Mouse (Mus musculus) heart, embryonic 16.5 days (tissue): ENCODE results near the gene Zfp46. TPM values are rescaled to one million over a fixed set of nuclear protein-coding genes. Genes with fewer than 3 reads are reported as not detected.

Experiments
- ATAC-seq: fragments of 200-750 bp; cut with Nextera tagmentation; replicated peaks from 2 replicates; pipeline ENCODE4 v1.8.0; 2017; ENCODE audit warnings: moderate number of reproducible peaks; ENCODE audit not compliant: insufficient read depth, low FRiP score; ENCODE audit errors: extremely low read depth
- H3K27ac ChIP-seq: fragments of 300-500 bp; sonication (generic); 2 replicates; pipeline ENCODE4 v1.5.1; 2014; ENCODE audit warnings: mild to moderate bottlenecking, low read length, control low read depth, moderate library complexity
- H3K27me3 ChIP-seq: fragments of 300-500 bp; sonication (generic); 2 replicates; pipeline ENCODE4 v1.6.1; 2014; ENCODE audit warnings: low read length, mixed read lengths; ENCODE audit not compliant: control insufficient read depth, insufficient read depth
- H3K36me3 ChIP-seq: fragments of 300-500 bp; sonication (generic); 2 replicates; pipeline ENCODE4 v1.6.1; 2014; ENCODE audit not compliant: control insufficient read depth, insufficient read depth
- H3K4me1 ChIP-seq: fragments of 300-500 bp; sonication (generic); 2 replicates; pipeline ENCODE4 v1.6.1; 2014; ENCODE audit warnings: low read length, mixed read lengths; ENCODE audit not compliant: control insufficient read depth, insufficient read depth
- H3K4me2 ChIP-seq: fragments of 300-500 bp; sonication (generic); 2 replicates; pipeline ENCODE4 v1.6.1; 2014; ENCODE audit warnings: low read depth, mild to moderate bottlenecking, control low read depth, low read length
- H3K4me3 ChIP-seq: fragments of 300-500 bp; sonication (generic); 2 replicates; pipeline ENCODE4 v1.5.1; 2014; ENCODE audit warnings: mild to moderate bottlenecking, control low read depth, low read length
- H3K9ac ChIP-seq: fragments of 300-500 bp; sonication (generic); 2 replicates; pipeline ENCODE4 v1.6.1; 2014; ENCODE audit warnings: low read length, control low read depth
- H3K9me3 ChIP-seq: fragments of 300-500 bp; sonication (generic); replicated peaks from 2 replicates; pipeline ENCODE4 v1.6.1; 2016; ENCODE audit warnings: low read length; ENCODE audit not compliant: control insufficient read depth
- WGBS: fragments of 180-500 bp; shearing (Covaris S2); extraction: QIAGEN DNeasy Blood & Tissue Kit; methylation state at CpG from one replicate; pipeline ENCODE4 v1.1.7; 2014; 5-methylcytosine and 5-hydroxymethylcytosine counted together
- polyA plus RNA-seq: library from polyadenylated mRNA; unstranded; fragments of >200 nt; fragmentation: Nextera tagmentation; extraction: Ambion mirVana; gene quantifications from 2 replicates; pipeline ENCODE4 v1.2.1, GENCODE M21; 2015

The Zfp46 gene
- polyA plus RNA-seq, 1 experiment from 2014 or later: 22.0 TPM

DNA sequence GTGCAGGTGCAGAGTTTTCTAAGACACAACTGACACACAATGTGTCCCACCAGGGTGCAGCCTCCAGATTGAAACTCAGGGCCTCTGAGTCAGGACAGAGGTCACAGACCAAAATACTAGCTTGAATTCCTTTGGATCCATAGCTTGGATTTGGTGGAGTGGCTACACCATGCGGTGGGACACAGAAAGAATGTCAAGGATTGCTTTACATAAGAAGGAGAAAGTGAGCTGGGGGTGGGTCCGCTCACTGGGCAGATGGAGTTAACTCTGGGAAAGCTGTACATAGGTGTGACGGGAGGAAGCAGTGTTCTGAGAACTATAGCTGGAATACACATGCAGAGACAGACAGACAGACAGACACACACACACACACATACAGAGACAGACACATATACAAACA is 24.6 kb upstream of the Zfp46 start:
- Histone ChIP-seq H3K4me2 (no peak overlapping the region), H3K27me3 (no peaks in the 10 kb centered on the region), H3K9ac (no peak overlapping the region), H3K9me3 (no peaks in the 10 kb centered on the region), H3K27ac (peak overlapping the region; percentile 95), H3K36me3 (peaks cover 4% of the 10 kb centered on the region; the same call in 1 of the 2 replicates), H3K4me1 (peaks cover 14% of the 10 kb centered on the region; the same call in 1 of the 2 replicates), H3K4me3 (no peak overlapping the region)
- 59% methylated on average over 3 of the region's 3 CpGs for WGBS
- ATAC-seq: no peak

GRCm38 (mm10) chr4:136260491-136261180 is 23.8 kb upstream of the Zfp46 start:
- Histone ChIP-seq H3K36me3 (peaks cover 2% of the 10 kb centered on the region; the same call in 1 of the 2 replicates), H3K4me2 (peak overlapping the region; percentile 13; the same call in 1 of the 2 replicates), H3K9me3 (no peaks in the 10 kb centered on the region), H3K27me3 (no peaks in the 10 kb centered on the region), H3K4me3 (no peak overlapping the region), H3K27ac (peak overlapping the region; percentile 95), H3K9ac (peak overlapping the region; percentile 34; the same call in 1 of the 2 replicates), H3K4me1 (peaks cover 14% of the 10 kb centered on the region; the same call in 1 of the 2 replicates)
- WGBS: 30% methylated on average over 10 of the region's 10 CpGs
- peak; percentile 84 for ATAC-seq

GRCm38 (mm10) chr4:136261912-136262311 is 22.6 kb upstream of the Zfp46 start:
- peak; percentile 69 for ATAC-seq
- no peak overlapping the region for H3K4me3 ChIP-seq
- H3K27me3 ChIP-seq: no peaks in the 10 kb centered on the region
- 45% methylated on average over 10 of the region's 10 CpGs for WGBS
- H3K9me3 ChIP-seq: no peaks in the 10 kb centered on the region
- H3K36me3 ChIP-seq: no peaks in the 10 kb centered on the region
- H3K4me2 ChIP-seq: no peak overlapping the region
- peak overlapping the region; percentile 95 for H3K27ac ChIP-seq
- H3K4me1 ChIP-seq: peaks cover 15% of the 10 kb centered on the region; the same call in 1 of the 2 replicates
- H3K9ac ChIP-seq: no peak overlapping the region

DNA sequence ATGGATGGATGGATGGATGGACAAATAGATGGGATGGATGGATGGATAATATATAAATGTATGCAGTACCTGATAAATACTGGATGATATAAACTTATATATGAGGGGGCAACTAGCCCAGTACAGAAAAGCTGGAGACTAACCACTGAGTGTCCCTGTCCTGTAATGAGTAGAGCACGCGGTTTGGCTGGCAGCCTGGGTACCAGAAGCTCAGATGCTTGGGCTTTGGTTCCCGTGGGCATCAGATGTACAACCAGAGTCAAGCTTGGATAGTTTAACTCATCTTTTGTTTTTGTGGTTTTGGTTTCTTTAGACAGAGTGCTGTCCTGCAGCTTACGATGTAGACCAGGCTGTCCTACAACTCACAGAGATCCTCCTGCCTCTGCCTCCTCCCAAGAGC is 20.9 kb upstream of the Zfp46 start:
- WGBS: 92% methylated on average over 4 of the region's 4 CpGs
- Histone ChIP-seq H3K27ac (no peak overlapping the region), H3K36me3 (no peaks in the 10 kb centered on the region), H3K9ac (no peak overlapping the region), H3K27me3 (no peaks in the 10 kb centered on the region), H3K4me3 (no peak overlapping the region), H3K4me1 (peaks cover 17% of the 10 kb centered on the region; the same call in 1 of the 2 replicates), H3K4me2 (no peak overlapping the region), H3K9me3 (no peaks in the 10 kb centered on the region)
- ATAC-seq: no peak

- H3K9me3 ChIP-seq: no peaks in the 10 kb centered on the region
- H3K27ac ChIP-seq: no peak overlapping the region
- no peak overlapping the region for H3K9ac ChIP-seq
- H3K36me3 ChIP-seq: no peaks in the 10 kb centered on the region
- H3K27me3 ChIP-seq: no peaks in the 10 kb centered on the region
- 77% methylated on average over 9 of the region's 9 CpGs for WGBS
- H3K4me3 ChIP-seq: no peak overlapping the region
- H3K4me1 ChIP-seq: peaks cover 13% of the 10 kb centered on the region
- no peak overlapping the region for H3K4me2 ChIP-seq
- no peak for ATAC-seq
Measured at GRCm38 (mm10) chr4:136266716-136267343, 17.7 kb upstream of the Zfp46 start.

GRCm38 (mm10) chr4:136268912-136269311 is 15.6 kb upstream of the Zfp46 start:
- Histone ChIP-seq H3K4me2 (no peak overlapping the region), H3K4me3 (no peak overlapping the region), H3K27me3 (no peaks in the 10 kb centered on the region), H3K36me3 (peaks cover 17% of the 10 kb centered on the region), H3K27ac (no peak overlapping the region), H3K9ac (no peak overlapping the region), H3K4me1 (peaks cover 10% of the 10 kb centered on the region), H3K9me3 (peaks cover 17% of the 10 kb centered on the region)
- 89% methylated on average over 1 of the region's 1 CpGs for WGBS
- ATAC-seq: no peak

- Histone ChIP-seq H3K4me3 (no peak overlapping the region), H3K9ac (no peak overlapping the region), H3K36me3 (peaks cover 23% of the 10 kb centered on the region), H3K4me2 (no peak overlapping the region), H3K27ac (no peak overlapping the region; the same call in 1 of the 2 replicates), H3K9me3 (peaks cover 17% of the 10 kb centered on the region), H3K27me3 (no peaks in the 10 kb centered on the region), H3K4me1 (peaks cover 10% of the 10 kb centered on the region)
- ATAC-seq: no peak
- 74% methylated on average over 8 of the region's 8 CpGs for WGBS
Measured at GRCm38 (mm10) chr4:136270648-136271047, 13.8 kb upstream of the Zfp46 start.

GRCm38 (mm10) chr4:136281097-136281496 is 3.4 kb upstream of the Zfp46 start:
- Histone ChIP-seq H3K4me1 (peaks cover 26% of the 10 kb centered on the region), H3K27ac (no peak overlapping the region), H3K9ac (0 out of 2 replicates have a peak overlapping the region, but pooled peaks have one; percentile 26), H3K9me3 (no peaks in the 10 kb centered on the region), H3K4me3 (no peak overlapping the region), H3K27me3 (no peaks in the 10 kb centered on the region), H3K36me3 (no peaks in the 10 kb centered on the region), H3K4me2 (no peak overlapping the region)
- ATAC-seq: no peak
- 80% methylated on average over 8 of the region's 8 CpGs for WGBS

DNA sequence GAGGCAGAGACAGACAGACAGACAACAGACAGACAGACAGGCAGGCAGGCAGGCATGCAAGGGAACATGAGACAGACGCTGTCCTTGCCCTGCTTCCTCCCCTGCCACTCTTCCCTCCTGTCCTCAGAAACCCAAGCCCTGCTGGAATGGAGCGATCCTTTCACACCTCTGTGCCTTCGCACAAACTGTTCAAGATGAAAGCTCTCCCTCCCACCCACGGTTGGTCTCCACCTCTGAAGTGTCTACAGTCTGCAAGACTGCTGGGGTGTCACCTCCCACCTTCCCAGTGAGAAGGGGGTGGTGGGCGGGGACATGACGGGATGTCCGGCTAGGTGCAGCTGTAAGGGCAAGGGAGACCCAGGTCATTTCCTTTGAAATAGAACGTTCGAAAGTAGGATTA is 2.9 kb upstream of the Zfp46 start:
- Histone ChIP-seq H3K4me3 (no peak overlapping the region), H3K9ac (0 out of 2 replicates have a peak overlapping the region, but pooled peaks have one; percentile 26), H3K27me3 (no peaks in the 10 kb centered on the region), H3K4me2 (no peak overlapping the region), H3K27ac (no peak overlapping the region), H3K36me3 (no peaks in the 10 kb centered on the region), H3K4me1 (peaks cover 30% of the 10 kb centered on the region), H3K9me3 (no peaks in the 10 kb centered on the region)
- no peak for ATAC-seq
- 55% methylated on average over 9 of the region's 9 CpGs for WGBS
